Mouse (Mus musculus): ENCODE results near the gene 1700014D04Rik.

DNA sequence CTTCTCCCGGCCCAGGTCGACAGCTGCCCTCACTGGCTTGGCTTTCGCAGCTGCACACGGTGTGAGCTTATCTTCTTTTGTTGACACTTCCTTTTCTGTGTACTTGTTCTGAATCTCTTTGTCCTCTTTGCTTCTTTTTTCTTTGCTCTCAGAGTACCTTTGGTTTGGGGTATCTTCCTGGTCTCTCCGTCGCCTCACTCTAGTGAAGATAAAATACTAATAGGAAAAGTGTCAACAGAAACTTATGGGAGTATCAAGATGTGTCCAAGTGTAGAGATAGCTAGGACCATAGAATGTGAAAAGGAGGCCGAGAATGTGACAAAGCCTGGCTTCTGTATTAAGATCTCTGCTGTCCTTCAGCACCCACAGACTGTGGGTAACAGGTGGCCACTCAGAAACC, 35.6 kb upstream of the 1700014D04Rik start, which contains the start of gene Gm49354:
- TF ChIP-seq POLR2A (IDR thresholded peaks at IDR 0.05; ENCODE audit: borderline replicate concordance, extremely low read depth, low read depth, low read length): no peak
- no peak for TF ChIP-seq CTCF (IDR thresholded peaks at IDR 0.05; ENCODE audit: insufficient read depth, low read length)
